Comparison of ENCODE assay signal across 8 mouse cellular contexts in the genomic region with DNA sequence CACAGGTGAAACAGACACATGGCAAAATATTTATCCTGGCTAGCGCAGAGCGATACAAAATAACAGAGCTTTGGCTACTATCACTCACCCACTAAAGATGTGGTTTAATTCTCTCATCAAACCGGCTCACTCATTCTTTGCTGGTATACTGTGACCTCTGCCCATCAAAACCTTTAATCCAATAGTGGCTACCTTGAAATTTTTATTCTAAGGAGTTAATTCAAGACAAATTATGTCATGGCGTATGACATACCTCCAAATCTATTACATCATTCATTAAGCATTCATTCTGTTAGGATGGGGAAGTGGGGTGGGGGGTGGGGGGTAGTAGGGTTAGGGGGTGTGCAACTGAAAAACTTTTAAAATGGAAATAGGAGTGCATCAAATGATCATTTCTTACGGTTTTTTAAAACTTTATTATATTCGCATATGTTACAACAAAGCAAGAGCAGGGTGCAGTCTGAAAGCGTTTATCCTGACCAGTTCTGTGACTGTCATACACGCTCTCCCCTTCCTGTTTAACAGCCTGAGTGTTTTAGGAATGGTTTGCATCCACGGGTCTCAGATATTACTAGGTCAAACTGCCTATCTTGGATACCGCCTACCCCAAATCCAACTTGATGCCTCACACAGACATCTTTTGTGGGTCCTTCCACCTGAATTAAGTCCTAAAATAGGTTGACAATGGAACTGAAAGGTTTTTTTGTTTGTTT. TPM values are rescaled to one million over a fixed set of nuclear protein-coding genes. Genes with fewer than 3 reads are reported as not detected.
DNase-seq lines count a peak whose midpoint lies in the region; ATAC-seq and TF ChIP-seq lines count a peak whose summit lies in the region.

No protein-coding gene starts in this region.

- peak overlapping the region; percentile 88 for H3K4me3 ChIP-seq in gastrocnemius, adult 2 months
- H3K4me3 ChIP-seq in C2C12 (ENCODE audit: insufficient read depth, poor library complexity, severe bottlenecking): peak overlapping the region; percentile 64
- peak overlapping the region; percentile 84 for H3K4me3 ChIP-seq in forebrain, embryonic 13.5 days
- H3K4me3 ChIP-seq in liver, embryonic 11.5 days (ENCODE audit: low read depth, low read length): peak overlapping the region; percentile 85

- H3K4me1 ChIP-seq in forebrain, embryonic 13.5 days: peaks cover 30% of the 10 kb centered on the region
- peaks cover 16% of the 10 kb centered on the region for H3K4me1 ChIP-seq in liver, embryonic 11.5 days (replicated peaks; ENCODE audit: control insufficient read depth, insufficient read depth, low read length)

- intact Hi-C loops in gastrocnemius, adult 2 months (cut with DNase I): no loop called here

- H3ac ChIP-seq in C2C12 (ENCODE audit: control insufficient read depth, insufficient read length, low read depth): no peak overlapping the region

- no peak for DNase-seq in gastrocnemius, adult 2 months
- DNase-seq in gastrocnemius, postnatal 25 days: no peak
- no peak for DNase-seq in liver, embryonic 11.5 days (ENCODE audit: low spot score)
- DNase-seq in cerebellum, postnatal 25 days: no peak
- no peak for DNase-seq in thymus, postnatal 14 days
- no peak for DNase-seq in thymus, adult 18-20 months

- ATAC-seq in forebrain, embryonic 13.5 days: no peak
- 0 out of 2 replicates have a peak, but pooled peaks have one; percentile 31 for ATAC-seq in liver, embryonic 11.5 days (replicated peaks; ENCODE audit: low FRiP score)

- no peak for TF ChIP-seq CTCF in gastrocnemius, adult 2 months (IDR thresholded peaks at IDR 0.05)
- no peak for TF ChIP-seq CTCF in C2C12 (IDR thresholded peaks at IDR 0.05; ENCODE audit: control insufficient read depth, insufficient read depth, insufficient read length)

- no peaks in the 10 kb centered on the region for H3K36me3 ChIP-seq in C2C12 (ENCODE audit: control insufficient read depth, insufficient read depth)
- H3K36me3 ChIP-seq in forebrain, embryonic 13.5 days (ENCODE audit: poor library complexity, severe bottlenecking): no peaks in the 10 kb centered on the region
- no peaks in the 10 kb centered on the region for H3K36me3 ChIP-seq in liver, embryonic 11.5 days (ENCODE audit: control insufficient read depth, insufficient read depth, low read length)

- no peaks in the 10 kb centered on the region for H3K9me3 ChIP-seq in forebrain, embryonic 13.5 days (replicated peaks)
- no peaks in the 10 kb centered on the region for H3K9me3 ChIP-seq in liver, embryonic 11.5 days (ENCODE audit: control insufficient read depth, low read length)

- WGBS in forebrain, embryonic 13.5 days: 64% methylated on average over 10 of the region's 10 CpGs
- WGBS in liver, embryonic 11.5 days: 63% methylated on average over 10 of the region's 10 CpGs

- H3K79me3 ChIP-seq in C2C12 (ENCODE audit: low read depth): peaks cover 12% of the 10 kb centered on the region

- H3K27me3 ChIP-seq in C2C12 (ENCODE audit: control insufficient read depth, insufficient read depth, insufficient read length): no peaks in the 10 kb centered on the region
- peaks cover 10% of the 10 kb centered on the region; the same call in 1 of the 2 replicates for H3K27me3 ChIP-seq in forebrain, embryonic 13.5 days
- H3K27me3 ChIP-seq in liver, embryonic 11.5 days (replicated peaks; ENCODE audit: control insufficient read depth, insufficient read depth, low read length): no peaks in the 10 kb centered on the region

- H3K4me2 ChIP-seq in forebrain, embryonic 13.5 days: peak overlapping the region; percentile 72
- H3K4me2 ChIP-seq in liver, embryonic 11.5 days: peak overlapping the region; percentile 73

- H3K9ac ChIP-seq in forebrain, embryonic 13.5 days: 0 out of 2 replicates have a peak overlapping the region, but pooled peaks have one; percentile 98
- H3K9ac ChIP-seq in liver, embryonic 11.5 days (ENCODE audit: low read depth, low read length): peak overlapping the region; percentile 99

- peaks cover 57% of the 10 kb centered on the region for H3K79me2 ChIP-seq in C2C12 (ENCODE audit: control insufficient read depth, insufficient read depth)

- H3K27ac ChIP-seq in gastrocnemius, adult 2 months: peak overlapping the region; percentile 92
- no peak overlapping the region for H3K27ac ChIP-seq in forebrain, embryonic 13.5 days
- H3K27ac ChIP-seq in liver, embryonic 11.5 days (ENCODE audit: low read depth, low read length): peak overlapping the region; percentile 91

TF ChIP-seq in C2C12, 6 proteins besides CTCF, POLR2A, EP300 and RAD21:
- no peak for TF ChIP-seq CEBPB (IDR thresholded peaks at IDR 0.05; ENCODE audit: low read depth)
- no peak for TF ChIP-seq MYOG (IDR thresholded peaks at IDR 0.05; ENCODE audit: control insufficient read depth, extremely low read depth, insufficient read length)
- TF ChIP-seq USF1 (IDR thresholded peaks at IDR 0.05; ENCODE audit: low read depth): no peak
- no peak for TF ChIP-seq FOSL1 (IDR thresholded peaks at IDR 0.05; ENCODE audit: insufficient read depth, low read length, poor library complexity, severe bottlenecking)
- TF ChIP-seq MYOD1 (IDR thresholded peaks at IDR 0.05; ENCODE audit: control insufficient read depth, insufficient read length, low read depth): no peak
- TF ChIP-seq MAX (IDR thresholded peaks at IDR 0.05): no peak
TF ChIP-seq in C2C12: peak in this region for 0.

RNA-seq across cellular contexts. Expression of a gene that starts 1.4 kb away (rescaled TPM):
- total RNA-seq in gastrocnemius, adult 2 months (2021): 10 to 100 TPM; 29.0 to 30.8 TPM
- 10 to 100 TPM; 20.4 to 23.7 TPM for total RNA-seq in gastrocnemius, postnatal 25 days (2021)
- polyA plus RNA-seq in C2C12 (2012; fragmentation: generic; extraction: Trizol): 19.3 TPM
- 3.4 TPM in 2 replicates for polyA plus RNA-seq in forebrain, embryonic 13.5 days (2015; fragmentation: Nextera tagmentation; extraction: Ambion mirVana)
- 3.0 and 5.0 TPM in 2 replicates for polyA plus RNA-seq in liver, embryonic 11.5 days (2014; fragmentation: Nextera tagmentation; extraction: Ambion mirVana)
